Mouse (Mus musculus) spleen, adult 2 months (tissue): Measurements from ENCODE around the gene Exoc4.

ENCODE experiments used
- CTCF ChIP-seq: fragments of 200-500 bp; IDR thresholded peaks from 2 replicates; pipeline ENCODE4 v1.5.1; 2011; ENCODE audit warnings: mild to moderate bottlenecking, inconsistent platforms; ENCODE audit not compliant: insufficient read depth, insufficient read length, insufficient replicate concordance; ENCODE audit errors: extremely low read depth
- POLR2A ChIP-seq: fragments of 200-500 bp; IDR thresholded peaks from 2 replicates; pipeline ENCODE4 v1.6.1; 2011; ENCODE audit warnings: low read depth, low read length, inconsistent platforms

GRCm38 (mm10) chr6:33382176-33382575 lies 133.3 kb downstream of the Exoc4 start:
- no peak for TF ChIP-seq POLR2A
- no peak for TF ChIP-seq CTCF
